Mouse (Mus musculus) liver, postnatal 0 days (tissue): ENCODE measurements around the gene Igfn1.

ENCODE experiments used
- CTCF ChIP-seq: sonication (generic); IDR thresholded peaks from 2 replicates; pipeline ENCODE4 v1.5.1; 2016; ENCODE audit warnings: antibody characterized with exemption, low read depth
- EP300 ChIP-seq: IDR thresholded peaks from 2 replicates; pipeline ENCODE4 v1.6.1; 2016; ENCODE audit warnings: antibody characterized with exemption, low read depth, mild to moderate bottlenecking

GRCm38 (mm10) chr1:136050312-136051012 lies 44.3 kb upstream of the Igfn1 start, which contains the start of gene Ascl5:
- TF ChIP-seq CTCF: no peak
- no peak for TF ChIP-seq EP300
